Comparison of ENCODE assay signal across 9 mouse cellular contexts in the genomic region with DNA sequence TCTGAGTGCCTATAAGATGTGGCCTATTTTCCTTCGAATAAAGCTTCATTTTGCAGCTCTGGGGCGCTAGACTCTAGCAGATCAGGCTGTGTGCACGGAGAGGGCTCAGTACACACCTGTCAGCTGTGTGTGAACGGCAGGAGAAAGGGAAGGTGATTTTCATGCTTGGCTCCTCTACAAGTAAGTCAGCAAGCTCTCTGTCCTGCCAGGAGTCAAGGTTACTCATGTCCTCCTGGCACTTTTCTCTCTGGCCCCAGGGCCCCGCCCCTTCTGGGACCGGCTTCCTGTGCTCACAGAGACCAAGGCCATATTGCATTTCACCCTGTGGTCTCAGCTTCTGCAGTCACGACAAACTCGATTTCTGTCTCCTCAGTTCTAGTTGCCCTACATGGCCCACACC.
DNase-seq lines count a peak whose midpoint lies in the region; ATAC-seq and TF ChIP-seq lines count a peak whose summit lies in the region.
"Had no signal": no experiment of that assay in that cellular context is flagged by ENCODE, and none has a peak within 500 bp of the region (broad histone marks: within the 10 kb centered on the region; RNA-seq: fewer than 3 reads in every experiment).

No protein-coding gene starts in this region.

- TF ChIP-seq CTCF in kidney, adult 2 months (conservative IDR thresholded peaks at IDR 0.05; ENCODE audit: insufficient read depth, insufficient read length, low read depth, low read length), result no peak

- 54% methylated on average over 8 of the region's 8 CpGs for WGBS in kidney, adult 2 months

- no peak overlapping the region for H3K27ac ChIP-seq in kidney, adult 2 months (ENCODE audit: insufficient read depth, low read depth, low read length)

- no peak for TF ChIP-seq POLR2A in kidney, adult 2 months (IDR thresholded peaks at IDR 0.05; ENCODE audit: low read depth, low read length)

- H3K4me1 ChIP-seq in kidney, adult 2 months (ENCODE audit: control insufficient read depth, insufficient read depth, low read length), result no peaks in the 10 kb centered on the region

- H3K27me3 ChIP-seq in kidney, adult 2 months (replicated peaks; ENCODE audit: control insufficient read depth, insufficient read depth, low read length), result no peaks in the 10 kb centered on the region

- no peaks in the 10 kb centered on the region for H3K36me3 ChIP-seq in kidney, adult 2 months (ENCODE audit: control insufficient read depth, insufficient read depth, low read length)

- H3K4me3 ChIP-seq in kidney, adult 2 months (ENCODE audit: insufficient read depth, low read depth, low read length), result no peak overlapping the region

- peak; percentile 6 for DNase-seq in kidney, adult 2 months
- DNase-seq in kidney, adult 11 months, result no peak
- DNase-seq in 416B (ENCODE audit: low read depth), result peak; percentile 80
- DNase-seq in cerebellum, adult 11 months, result peak; percentile 21
- peak; percentile 47 to 73 for DNase-seq in heart, adult 9 months (ENCODE audit: low spot score in 2 of 2)
- no peak for DNase-seq in T-cell, adult 2 months (ENCODE audit: low spot score)
- no peak for DNase-seq in urinary bladder, postnatal 36 days (ENCODE audit: low spot score in 2 of 2)
- DNase-seq: lung, embryonic 14.5 days had no signal

- no peak for ATAC-seq in monocyte, adult 5-6 weeks (replicated peaks; ENCODE audit: insufficient number of reproducible peaks, low FRiP score, low TSS enrichment, poor library complexity, severe bottlenecking)

Comparison
In these comparisons a context has a peak if more than half of its experiments do, and no peak if none do; other contexts are left out.
1. DNase-seq: peak in kidney, adult 2 months (single experiment), 416B (single experiment), cerebellum, adult 11 months (single experiment) and heart, adult 9 months (2 of 2); none in kidney, adult 11 months (single experiment), T-cell, adult 2 months (single experiment) and urinary bladder, postnatal 36 days (0 of 2).